Mouse (Mus musculus): ENCODE results near the gene Sstr4. TPM values are rescaled to one million over a fixed set of nuclear protein-coding genes. Genes with fewer than 3 reads are reported as not detected.
A peak's percentile ranks its signal among the peaks of the same experiment; 100 is the strongest.

Sstr4 gene
- polyA plus RNA-seq, 1 experiment = not detected

- H3ac ChIP-seq (ENCODE audit: control insufficient read depth, insufficient read length, low read depth) = no peak overlapping the region
- no peaks in the 10 kb centered on the region for H3K79me2 ChIP-seq (ENCODE audit: control insufficient read depth, insufficient read depth)
- no peaks in the 10 kb centered on the region for H3K27me3 ChIP-seq (ENCODE audit: control insufficient read depth, insufficient read depth, insufficient read length)
- H3K4me3 ChIP-seq (ENCODE audit: insufficient read depth, poor library complexity, severe bottlenecking) = no peak overlapping the region
- TF ChIP-seq MYOD1 (IDR thresholded peaks at IDR 0.05; ENCODE audit: control insufficient read depth, insufficient read length, low read depth) (no peak), FOSL1 (IDR thresholded peaks at IDR 0.05; ENCODE audit: insufficient read depth, low read length, poor library complexity, severe bottlenecking) (no peak), MAX (IDR thresholded peaks at IDR 0.05) (no peak), CTCF (IDR thresholded peaks at IDR 0.05; ENCODE audit: control insufficient read depth, insufficient read depth, insufficient read length) (no peak), USF1 (IDR thresholded peaks at IDR 0.05; ENCODE audit: low read depth) (no peak), CEBPB (IDR thresholded peaks at IDR 0.05; ENCODE audit: low read depth) (no peak), MYOG (IDR thresholded peaks at IDR 0.05; ENCODE audit: control insufficient read depth, extremely low read depth, insufficient read length) (no peak)
- no peaks in the 10 kb centered on the region for H3K79me3 ChIP-seq (ENCODE audit: low read depth)
- no peaks in the 10 kb centered on the region for H3K36me3 ChIP-seq (ENCODE audit: control insufficient read depth, insufficient read depth)
Observed at GRCm38 (mm10) chr2:148419151-148419550, 24.0 kb downstream of the Sstr4 start.

- Histone ChIP-seq H3K79me3 (ENCODE audit: low read depth) (no peaks in the 10 kb centered on the region), H3K4me3 (ENCODE audit: insufficient read depth, poor library complexity, severe bottlenecking) (no peak overlapping the region), H3ac (ENCODE audit: control insufficient read depth, insufficient read length, low read depth) (no peak overlapping the region), H3K27me3 (ENCODE audit: control insufficient read depth, insufficient read depth, insufficient read length) (no peaks in the 10 kb centered on the region), H3K79me2 (ENCODE audit: control insufficient read depth, insufficient read depth) (no peaks in the 10 kb centered on the region), H3K36me3 (ENCODE audit: control insufficient read depth, insufficient read depth) (no peaks in the 10 kb centered on the region)
- no peak for TF ChIP-seq FOSL1 (IDR thresholded peaks at IDR 0.05; ENCODE audit: insufficient read depth, low read length, poor library complexity, severe bottlenecking)
- TF ChIP-seq CTCF (IDR thresholded peaks at IDR 0.05; ENCODE audit: control insufficient read depth, insufficient read depth, insufficient read length) = no peak
- no peak for TF ChIP-seq CEBPB (IDR thresholded peaks at IDR 0.05; ENCODE audit: low read depth)
- no peak for TF ChIP-seq MAX (IDR thresholded peaks at IDR 0.05)
- no peak for TF ChIP-seq USF1 (IDR thresholded peaks at IDR 0.05; ENCODE audit: low read depth)
- TF ChIP-seq MYOG (IDR thresholded peaks at IDR 0.05; ENCODE audit: control insufficient read depth, extremely low read depth, insufficient read length) = no peak
- TF ChIP-seq MYOD1 (IDR thresholded peaks at IDR 0.05; ENCODE audit: control insufficient read depth, insufficient read length, low read depth) = no peak
Observed at GRCm38 (mm10) chr2:148419776-148420175, 24.6 kb downstream of the Sstr4 start.

- H3K79me3 ChIP-seq (ENCODE audit: low read depth) = no peaks in the 10 kb centered on the region
- H3K4me3 ChIP-seq (ENCODE audit: insufficient read depth, poor library complexity, severe bottlenecking) = no peak overlapping the region
- no peak for TF ChIP-seq MYOG (IDR thresholded peaks at IDR 0.05; ENCODE audit: control insufficient read depth, extremely low read depth, insufficient read length)
- no peak for TF ChIP-seq FOSL1 (IDR thresholded peaks at IDR 0.05; ENCODE audit: insufficient read depth, low read length, poor library complexity, severe bottlenecking)
- no peak for TF ChIP-seq MAX (IDR thresholded peaks at IDR 0.05)
- no peak for TF ChIP-seq USF1 (IDR thresholded peaks at IDR 0.05; ENCODE audit: low read depth)
- peak; percentile 85 for TF ChIP-seq MYOD1 (IDR thresholded peaks at IDR 0.05; ENCODE audit: control insufficient read depth, insufficient read length, low read depth)
- no peak for TF ChIP-seq CTCF (IDR thresholded peaks at IDR 0.05; ENCODE audit: control insufficient read depth, insufficient read depth, insufficient read length)
- no peak for TF ChIP-seq CEBPB (IDR thresholded peaks at IDR 0.05; ENCODE audit: low read depth)
- H3ac ChIP-seq (ENCODE audit: control insufficient read depth, insufficient read length, low read depth) = no peak overlapping the region
- H3K79me2 ChIP-seq (ENCODE audit: control insufficient read depth, insufficient read depth) = no peaks in the 10 kb centered on the region
- no peaks in the 10 kb centered on the region for H3K36me3 ChIP-seq (ENCODE audit: control insufficient read depth, insufficient read depth)
- H3K27me3 ChIP-seq (ENCODE audit: control insufficient read depth, insufficient read depth, insufficient read length) = no peaks in the 10 kb centered on the region
Observed at GRCm38 (mm10) chr2:148421112-148421511, 26.0 kb downstream of the Sstr4 start.

DNA sequence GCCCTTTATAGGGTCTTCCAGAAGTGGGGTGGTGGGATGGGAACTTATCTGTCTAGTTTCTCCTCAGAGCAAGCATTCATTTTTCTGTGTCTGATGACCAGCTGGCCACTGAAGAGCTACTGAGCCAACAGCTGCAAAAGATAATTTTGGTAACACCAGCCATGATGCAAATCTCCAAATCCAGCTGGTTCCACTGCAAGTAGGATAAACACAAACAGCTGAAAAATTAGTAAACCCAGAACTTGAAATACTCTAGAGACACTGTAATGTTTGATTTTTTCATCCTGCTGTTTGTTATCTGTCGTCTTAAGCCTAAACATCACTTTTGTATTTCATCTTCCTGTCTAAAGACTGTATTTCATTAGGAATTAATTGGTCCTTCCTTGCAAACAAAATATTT is 26.6 kb downstream of the Sstr4 start:
- Histone ChIP-seq H3K79me3 (ENCODE audit: low read depth) (no peaks in the 10 kb centered on the region), H3K36me3 (ENCODE audit: control insufficient read depth, insufficient read depth) (no peaks in the 10 kb centered on the region), H3ac (ENCODE audit: control insufficient read depth, insufficient read length, low read depth) (no peak overlapping the region), H3K79me2 (ENCODE audit: control insufficient read depth, insufficient read depth) (no peaks in the 10 kb centered on the region), H3K4me3 (ENCODE audit: insufficient read depth, poor library complexity, severe bottlenecking) (no peak overlapping the region), H3K27me3 (ENCODE audit: control insufficient read depth, insufficient read depth, insufficient read length) (no peaks in the 10 kb centered on the region)
- TF ChIP-seq USF1 (IDR thresholded peaks at IDR 0.05; ENCODE audit: low read depth) (no peak), MYOD1 (IDR thresholded peaks at IDR 0.05; ENCODE audit: control insufficient read depth, insufficient read length, low read depth) (peak; percentile 79)

GRCm38 (mm10) chr2:148425709-148426382 is 30.7 kb downstream of the Sstr4 start:
- Histone ChIP-seq H3ac (ENCODE audit: control insufficient read depth, insufficient read length, low read depth) (no peak overlapping the region), H3K36me3 (ENCODE audit: control insufficient read depth, insufficient read depth) (no peaks in the 10 kb centered on the region), H3K79me3 (ENCODE audit: low read depth) (no peaks in the 10 kb centered on the region), H3K4me3 (ENCODE audit: insufficient read depth, poor library complexity, severe bottlenecking) (no peak overlapping the region), H3K79me2 (ENCODE audit: control insufficient read depth, insufficient read depth) (no peaks in the 10 kb centered on the region), H3K27me3 (ENCODE audit: control insufficient read depth, insufficient read depth, insufficient read length) (no peaks in the 10 kb centered on the region)
- TF ChIP-seq USF1 (IDR thresholded peaks at IDR 0.05; ENCODE audit: low read depth) (peak; percentile 66), MYOG (IDR thresholded peaks at IDR 0.05; ENCODE audit: control insufficient read depth, extremely low read depth, insufficient read length) (no peak)

- Histone ChIP-seq H3K79me3 (ENCODE audit: low read depth) (no peaks in the 10 kb centered on the region), H3K27me3 (ENCODE audit: control insufficient read depth, insufficient read depth, insufficient read length) (no peaks in the 10 kb centered on the region), H3ac (ENCODE audit: control insufficient read depth, insufficient read length, low read depth) (no peak overlapping the region), H3K36me3 (ENCODE audit: control insufficient read depth, insufficient read depth) (no peaks in the 10 kb centered on the region), H3K4me3 (ENCODE audit: insufficient read depth, poor library complexity, severe bottlenecking) (no peak overlapping the region), H3K79me2 (ENCODE audit: control insufficient read depth, insufficient read depth) (no peaks in the 10 kb centered on the region)
- TF ChIP-seq USF1 (IDR thresholded peaks at IDR 0.05; ENCODE audit: low read depth) (no peak), CEBPB (IDR thresholded peaks at IDR 0.05; ENCODE audit: low read depth) (peak; percentile 39)
Observed at GRCm38 (mm10) chr2:148427553-148427952, 32.4 kb downstream of the Sstr4 start.

All from C2C12 (cell line).